Mouse (Mus musculus): Measurements from ENCODE around the gene Arhgef28. TPM values are rescaled to one million over a fixed set of nuclear protein-coding genes. Genes with fewer than 3 reads are reported as not detected.
"Not testable (repeated sequence)": the region's sequence is repeated elsewhere in the genome, so short reads cannot be mapped to it uniquely, and the experiment has no call there.

Gene Arhgef28
- total RNA-seq, 2 experiments from 2014 or later, result 37.3 to 45.1 TPM

GRCm38 (mm10) chr13:98025706-98026504 lies 180.3 kb downstream of the Arhgef28 start:
- no peak for DNase-seq (ENCODE audit: low spot score in 2 of 2)
- intact Hi-C loops (cut with DNase I), result no loop called here

GRCm38 (mm10) chr13:98025162-98025561 lies 181.1 kb downstream of the Arhgef28 start:
- intact Hi-C loops (cut with DNase I), result no loop called here
- no peak for DNase-seq (ENCODE audit: low spot score in 2 of 2)

- intact Hi-C loops (cut with DNase I), result no loop called here
- no peak for DNase-seq (ENCODE audit: low spot score in 2 of 2)
Measured at GRCm38 (mm10) chr13:98024680-98025079, 181.6 kb downstream of the Arhgef28 start.

GRCm38 (mm10) chr13:98021906-98022305 lies 184.3 kb downstream of the Arhgef28 start:
- intact Hi-C loops (cut with DNase I), result no loop called here
- DNase-seq (ENCODE audit: low spot score in 2 of 2), result no peak

GRCm38 (mm10) chr13:98018837-98019236 lies 187.4 kb downstream of the Arhgef28 start:
- intact Hi-C loops (cut with DNase I); DNase-seq (ENCODE audit: low spot score in 2 of 2): not testable (repeated sequence)

GRCm38 (mm10) chr13:98016923-98017588 lies 189.2 kb downstream of the Arhgef28 start:
- peak; percentile 45 to 67 for DNase-seq (ENCODE audit: low spot score in 2 of 2)
- intact Hi-C loops (cut with DNase I), result no loop called here

- intact Hi-C loops (cut with DNase I), result no loop called here
- peak in 1 of 2 experiments; percentile 31 for DNase-seq (ENCODE audit: low spot score in 2 of 2)
Measured at GRCm38 (mm10) chr13:98015981-98016922, 190.0 kb downstream of the Arhgef28 start.

GRCm38 (mm10) chr13:98014892-98015291 lies 191.3 kb downstream of the Arhgef28 start:
- intact Hi-C loops (cut with DNase I), result no loop called here
- no peak for DNase-seq (ENCODE audit: low spot score in 2 of 2)

GRCm38 (mm10) chr13:98013715-98014114 lies 192.5 kb downstream of the Arhgef28 start:
- DNase-seq (ENCODE audit: low spot score in 2 of 2), result no peak
- intact Hi-C loops (cut with DNase I), result no loop called here

- intact Hi-C loops (cut with DNase I), result no loop called here
- DNase-seq (ENCODE audit: low spot score in 2 of 2), result no peak
Measured at GRCm38 (mm10) chr13:98011931-98012341, 194.3 kb downstream of the Arhgef28 start.

- no peak for DNase-seq (ENCODE audit: low spot score in 2 of 2)
- intact Hi-C loops (cut with DNase I), result loop anchor here (5.0 kb wide), 1 partner anchor 772 kb away; no protein-coding TSS in a partner anchor
Measured at GRCm38 (mm10) chr13:98009070-98009469, 197.2 kb downstream of the Arhgef28 start.

- DNase-seq (ENCODE audit: low spot score in 2 of 2), result peak; percentile 59 to 94
- intact Hi-C loops (cut with DNase I), result loop anchor here (5.0 kb wide), 1 partner anchor 771 kb away; no protein-coding TSS in a partner anchor
Measured at GRCm38 (mm10) chr13:98008588-98008987, 197.7 kb downstream of the Arhgef28 start.

- no peak for DNase-seq (ENCODE audit: low spot score in 2 of 2)
Measured at GRCm38 (mm10) chr13:98005611-98006218, 200.5 kb downstream of the Arhgef28 start.

GRCm38 (mm10) chr13:98004647-98005414 lies 201.4 kb downstream of the Arhgef28 start:
- DNase-seq (ENCODE audit: low spot score in 2 of 2), result no peak
- intact Hi-C loops (cut with DNase I), result loop anchor here (5.0 kb wide), 1 partner anchor 768 kb away; no protein-coding TSS in a partner anchor

More at GRCm38 (mm10) chr13:98005611-98006218, 200.5 kb downstream of the Arhgef28 start:
- intact Hi-C loops (cut with DNase I), result loop anchor here (5.0 kb wide), 1 partner anchor 768 kb away; no protein-coding TSS in a partner anchor

- intact Hi-C loops (cut with DNase I), result no loop called here
- DNase-seq (ENCODE audit: low spot score in 2 of 2), result no peak
Measured at GRCm38 (mm10) chr13:98003690-98004089, 202.5 kb downstream of the Arhgef28 start.

- no peak for DNase-seq (ENCODE audit: low spot score in 2 of 2)
- intact Hi-C loops (cut with DNase I), result no loop called here
Measured at GRCm38 (mm10) chr13:98002598-98002997, 203.6 kb downstream of the Arhgef28 start.

- intact Hi-C loops (cut with DNase I), result no loop called here
- no peak for DNase-seq (ENCODE audit: low spot score in 2 of 2)
Measured at GRCm38 (mm10) chr13:98002121-98002520, 204.1 kb downstream of the Arhgef28 start.

GRCm38 (mm10) chr13:98001719-98002118 lies 204.5 kb downstream of the Arhgef28 start:
- DNase-seq (ENCODE audit: low spot score in 2 of 2), result no peak
- intact Hi-C loops (cut with DNase I), result no loop called here
